Mouse (Mus musculus) intestine, embryonic 14.5 days (tissue): ENCODE results near the gene Polr1c. TPM values are rescaled to one million over a fixed set of nuclear protein-coding genes. Genes with fewer than 3 reads are reported as not detected.

Experiments used
- ATAC-seq: fragments of 200-750 bp; cut with Nextera tagmentation; replicated peaks from 2 replicates; pipeline ENCODE4 v1.8.0; 2017; ENCODE audit warnings: low read depth, moderate number of reproducible peaks, moderate TSS enrichment, moderate library complexity; ENCODE audit not compliant: low FRiP score, low TSS enrichment
- DNase-seq: peaks from one replicate; pipeline ENCODE4 v3.0.0-alpha.2; 2018; ENCODE audit warnings: low spot score
- H3K27ac ChIP-seq: fragments of 300-500 bp; sonication (generic); 2 replicates; pipeline ENCODE4 v1.5.1; 2014; ENCODE audit warnings: low read depth, mild to moderate bottlenecking, control low read depth
- H3K27me3 ChIP-seq: fragments of 300-500 bp; sonication (generic); replicated peaks from 2 replicates; pipeline ENCODE4 v1.6.1; 2014; ENCODE audit warnings: low read length, control low read depth; ENCODE audit not compliant: control insufficient read depth, insufficient read depth
- H3K36me3 ChIP-seq: fragments of 300-500 bp; sonication (generic); 2 replicates; pipeline ENCODE4 v1.6.1; 2014; ENCODE audit warnings: low read length, control low read depth; ENCODE audit not compliant: control insufficient read depth, insufficient read depth
- H3K4me1 ChIP-seq: fragments of 300-500 bp; sonication (generic); replicated peaks from 2 replicates; pipeline ENCODE4 v1.6.1; 2014; ENCODE audit warnings: low read length, control low read depth, mixed read lengths; ENCODE audit not compliant: control insufficient read depth, insufficient read depth
- H3K4me2 ChIP-seq: fragments of 300-500 bp; sonication (generic); 2 replicates; pipeline ENCODE4 v1.6.1; 2014; ENCODE audit warnings: low read length
- H3K4me3 ChIP-seq: fragments of 300-500 bp; sonication (generic); 2 replicates; pipeline ENCODE4 v1.5.1; 2014; ENCODE audit warnings: low read depth, low read length, control low read depth, mixed read lengths
- H3K9ac ChIP-seq: fragments of 300-500 bp; sonication (generic); 2 replicates; pipeline ENCODE4 v1.6.1; 2014; ENCODE audit warnings: mild to moderate bottlenecking, low read length
- H3K9me3 ChIP-seq: fragments of 300-500 bp; sonication (generic); 2 replicates; pipeline ENCODE4 v1.6.1; 2016; ENCODE audit warnings: low read length, control low read depth; ENCODE audit not compliant: control insufficient read depth
- WGBS: fragments of 180-500 bp; shearing (Covaris S2); extraction: QIAGEN DNeasy Blood & Tissue Kit; methylation state at CpG from one replicate; pipeline ENCODE4 v1.1.7; 2014; 5-methylcytosine and 5-hydroxymethylcytosine counted together
- polyA plus RNA-seq: library from polyadenylated mRNA; unstranded; fragments of >200 nt; fragmentation: Nextera tagmentation; extraction: Ambion mirVana; gene quantifications from 2 replicates; pipeline ENCODE4 v1.2.1, GENCODE M21; 2014

Gene Polr1c
- polyA plus RNA-seq, 1 experiment from 2014 or later, result 93.7 TPM

- no peak overlapping the region for H3K4me3 ChIP-seq
- no peaks in the 10 kb centered on the region for H3K9me3 ChIP-seq
- no peaks in the 10 kb centered on the region for H3K4me1 ChIP-seq
- no peak overlapping the region for H3K27ac ChIP-seq
- H3K4me2 ChIP-seq, result no peak overlapping the region
- peaks cover 55% of the 10 kb centered on the region for H3K36me3 ChIP-seq
- DNase-seq (no peak), ATAC-seq (no peak)
- H3K27me3 ChIP-seq, result peaks cover 17% of the 10 kb centered on the region
- 84% methylated on average over 30 of the region's 30 CpGs for WGBS
- no peak overlapping the region for H3K9ac ChIP-seq
Measured at GRCm38 (mm10) chr17:46258279-46259053, 10.6 kb upstream of the Polr1c start.

DNA sequence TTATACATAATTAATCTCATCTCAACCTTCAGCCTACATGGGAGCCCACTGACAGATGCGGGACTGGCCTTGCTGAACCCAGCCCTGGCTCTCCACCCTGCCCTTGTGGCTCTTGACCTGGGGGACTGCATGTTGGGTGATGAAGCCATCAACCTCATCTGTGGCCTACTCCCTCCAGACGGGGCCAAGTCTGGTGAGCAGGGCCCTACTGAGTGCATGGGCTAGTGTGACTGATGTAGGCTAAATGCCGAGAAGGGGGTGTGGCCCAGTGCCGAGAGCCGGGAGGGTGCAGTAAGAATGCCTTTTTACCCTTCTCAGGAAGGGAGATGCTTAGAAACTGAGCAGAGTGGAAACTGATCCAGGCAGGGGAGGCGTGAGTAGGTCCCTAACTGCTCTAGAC, 7.3 kb upstream of the Polr1c start:
- ATAC-seq (no peak), DNase-seq (no peak)
- no peak overlapping the region for H3K9ac ChIP-seq
- 34% methylated on average over 6 of the region's 6 CpGs for WGBS
- H3K27ac ChIP-seq, result no peak overlapping the region
- H3K27me3 ChIP-seq, result peaks cover 17% of the 10 kb centered on the region
- peaks cover 46% of the 10 kb centered on the region for H3K36me3 ChIP-seq
- no peaks in the 10 kb centered on the region for H3K4me1 ChIP-seq
- H3K4me3 ChIP-seq, result no peak overlapping the region
- H3K9me3 ChIP-seq, result no peaks in the 10 kb centered on the region
- no peak overlapping the region for H3K4me2 ChIP-seq

GRCm38 (mm10) chr17:46254106-46254505, 6.3 kb upstream of the Polr1c start:
- DNase-seq (no peak), ATAC-seq (peak; percentile 20)
- no peaks in the 10 kb centered on the region for H3K9me3 ChIP-seq
- peak overlapping the region; percentile 64 for H3K4me3 ChIP-seq
- peak overlapping the region; percentile 52 for H3K9ac ChIP-seq
- H3K4me1 ChIP-seq, result peaks cover 7% of the 10 kb centered on the region; the same call in 1 of the 2 replicates
- no peak overlapping the region for H3K27ac ChIP-seq
- peaks cover 46% of the 10 kb centered on the region for H3K36me3 ChIP-seq
- under 1% methylated on average over 41 of the region's 54 CpGs for WGBS
- H3K4me2 ChIP-seq, result peak overlapping the region; percentile 98
- peaks cover 17% of the 10 kb centered on the region for H3K27me3 ChIP-seq

DNA sequence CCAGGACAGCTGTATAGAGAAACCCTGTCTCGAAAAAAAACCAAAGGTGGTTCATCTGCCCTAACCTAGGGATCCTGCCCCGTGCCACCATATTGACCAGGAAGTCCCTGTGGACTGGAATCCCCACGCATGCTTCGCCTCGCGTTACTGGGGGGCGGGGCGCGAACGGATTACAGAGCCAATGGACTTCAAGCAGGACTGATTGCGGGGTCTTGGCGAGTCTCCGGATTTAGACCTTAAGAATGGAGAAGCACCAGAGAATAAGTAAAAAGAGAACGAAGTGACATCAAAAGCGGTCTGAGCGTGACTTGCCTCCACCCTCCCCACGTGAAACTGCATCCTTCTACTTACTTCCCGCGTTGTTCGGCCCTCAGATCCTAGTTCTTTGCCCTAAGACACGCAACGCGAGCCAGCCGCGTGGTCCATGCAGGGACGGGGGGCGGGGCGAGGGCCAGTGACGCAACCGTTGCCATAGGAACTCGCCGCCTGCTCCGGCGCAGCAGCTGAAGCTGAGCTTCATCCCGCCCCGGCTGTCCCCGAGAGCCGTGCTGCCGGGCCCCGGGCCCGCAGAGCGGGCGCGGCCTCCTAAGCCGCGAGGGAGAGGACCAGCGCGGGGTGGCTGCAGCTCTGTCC, 5.7 kb upstream of the Polr1c start, which contains the start of gene Lrrc73:
Gene Lrrc73, plus strand, starts transcription at position 80 of the 633 bp plus-strand sequence.
- H3K4me1 ChIP-seq, result peaks cover 12% of the 10 kb centered on the region; the same call in 1 of the 2 replicates
- peaks cover 41% of the 10 kb centered on the region for H3K36me3 ChIP-seq
- DNase-seq (peak; percentile 96), ATAC-seq (peak; percentile 82)
- peak within 1 kb of the TSS; percentile 52 for H3K9ac ChIP-seq
- 2% methylated on average over 34 of the region's 48 CpGs for WGBS
- peak within 1 kb of the TSS; percentile 98 for H3K4me2 ChIP-seq
- H3K9me3 ChIP-seq, result no peaks in the 10 kb centered on the region
- peaks cover 17% of the 10 kb centered on the region for H3K27me3 ChIP-seq
- no peak within 1 kb of the TSS for H3K27ac ChIP-seq
- peak within 1 kb of the TSS; percentile 64 for H3K4me3 ChIP-seq

GRCm38 (mm10) chr17:46252571-46253451, 5.0 kb upstream of the Polr1c start:
- 57% methylated on average over 14 of the region's 14 CpGs for WGBS
- H3K9ac ChIP-seq, result no peak overlapping the region
- ATAC-seq, result no peak

DNA sequence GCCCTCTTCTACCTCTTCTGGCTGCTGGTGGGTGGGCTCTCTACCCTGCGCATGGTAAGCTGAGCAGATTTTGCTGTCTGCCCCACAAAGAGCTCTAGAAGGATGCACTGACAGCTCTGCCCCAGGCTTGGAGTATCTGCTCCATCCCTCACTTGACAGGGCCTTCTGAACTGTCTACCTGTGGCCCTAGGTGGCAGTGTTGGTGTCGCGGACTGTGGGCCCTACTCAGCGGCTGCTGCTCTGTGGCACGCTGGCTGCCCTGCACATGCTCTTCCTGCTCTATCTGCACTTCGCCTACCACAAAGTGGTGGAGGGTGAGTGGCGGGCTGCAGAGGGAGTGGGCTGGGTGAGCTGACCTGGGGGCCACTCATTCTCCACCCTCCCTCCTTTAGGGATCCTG, 3.3 kb upstream of the Polr1c start:
- WGBS, result 83% methylated on average over 7 of the region's 7 CpGs
- Histone ChIP-seq H3K27me3 (peaks cover 17% of the 10 kb centered on the region), H3K9ac (no peak overlapping the region), H3K9me3 (no peaks in the 10 kb centered on the region), H3K4me2 (no peak overlapping the region), H3K4me1 (peaks cover 18% of the 10 kb centered on the region), H3K36me3 (peaks cover 38% of the 10 kb centered on the region), H3K27ac (no peak overlapping the region), H3K4me3 (no peak overlapping the region)
- no peak for ATAC-seq
- DNase-seq, result no peak

More at GRCm38 (mm10) chr17:46252571-46253451, 5.0 kb upstream of the Polr1c start:
- Histone ChIP-seq H3K27ac (no peak overlapping the region), H3K9me3 (no peaks in the 10 kb centered on the region), H3K27me3 (peaks cover 17% of the 10 kb centered on the region), H3K4me1 (peaks cover 12% of the 10 kb centered on the region; the same call in 1 of the 2 replicates), H3K4me2 (peak overlapping the region; percentile 98), H3K4me3 (peak overlapping the region; percentile 64; the same call in 1 of the 2 replicates), H3K36me3 (peaks cover 34% of the 10 kb centered on the region)
- DNase-seq, result no peak

GRCm38 (mm10) chr17:46248189-46248522, 302 bp upstream of the Polr1c start:
- peak; percentile 41 for ATAC-seq
- H3K9me3 ChIP-seq, result no peaks in the 10 kb centered on the region
- peak overlapping the region; percentile 88 for H3K4me2 ChIP-seq
- H3K27ac ChIP-seq, result peak overlapping the region; percentile 51; the same call in 1 of the 2 replicates
- H3K4me3 ChIP-seq, result peak overlapping the region; percentile 70
- H3K36me3 ChIP-seq, result peaks cover 68% of the 10 kb centered on the region
- peak overlapping the region; percentile 98 for H3K9ac ChIP-seq
- peaks cover 18% of the 10 kb centered on the region for H3K4me1 ChIP-seq
- WGBS, result under 1% methylated on average over 37 of the region's 37 CpGs
- no peaks in the 10 kb centered on the region for H3K27me3 ChIP-seq
- DNase-seq, result no peak

GRCm38 (mm10) chr17:46244579-46244978, 3.3 kb downstream of the Polr1c start:
- Histone ChIP-seq H3K27ac (no peak overlapping the region), H3K36me3 (peaks cover 76% of the 10 kb centered on the region), H3K9ac (no peak overlapping the region), H3K4me3 (no peak overlapping the region), H3K27me3 (no peaks in the 10 kb centered on the region), H3K4me1 (peaks cover 16% of the 10 kb centered on the region), H3K4me2 (no peak overlapping the region), H3K9me3 (no peaks in the 10 kb centered on the region)
- DNase-seq (no peak), ATAC-seq (no peak)
- 82% methylated on average over 10 of the region's 10 CpGs for WGBS
